Mouse (Mus musculus) ES-E14 (cell line): Measurements from ENCODE around the gene Gpatch8.

ENCODE experiments used
- ZC3H11A ChIP-seq: IDR thresholded peaks from 2 replicates; pipeline ENCODE4 v1.6.1; 2012; ENCODE audit warnings: low read depth, mild to moderate bottlenecking, inconsistent platforms, low read length, borderline replicate concordance
- ZNF384 ChIP-seq: IDR thresholded peaks from 2 replicates; pipeline ENCODE4 v1.6.1; 2012; ENCODE audit warnings: low read depth, low read length, inconsistent platforms

- TF ChIP-seq ZNF384 (no peak), ZC3H11A (no peak)
These were observed 108.7 kb downstream of the Gpatch8 start, which contains the start of gene Fam171a2 for GRCm38 (mm10) chr11:102447497-102447896.
